Mouse (Mus musculus) gastrocnemius, adult 2 months (tissue): ENCODE results near the gene Rnf39. TPM values are rescaled to one million over a fixed set of nuclear protein-coding genes. Genes with fewer than 3 reads are reported as not detected.
A peak's percentile ranks its signal among the peaks of the same experiment; 100 is the strongest.

ENCODE experiments used
- DNase-seq: peaks from one replicate; pipeline ENCODE4 v3.0.0; 2022
- H3K27ac ChIP-seq: fragments of 200-600 bp; 2 replicates; pipeline ENCODE4 v1.8.1; 2022; ENCODE audit warnings: mild to moderate bottlenecking
- H3K4me3 ChIP-seq: fragments of 200-600 bp; 2 replicates; pipeline ENCODE4 v1.8.1; 2022; ENCODE audit warnings: mild to moderate bottlenecking, moderate library complexity
- CTCF ChIP-seq: fragments of 200-600 bp; IDR thresholded peaks from 2 replicates; pipeline ENCODE4 v1.8.1; 2022; ENCODE audit warnings: antibody characterized with exemption, mild to moderate bottlenecking, moderate library complexity
- intact Hi-C: fragments of 180-260 bp; cut with DNase I; formaldehyde crosslinking; loops from one replicate; pipeline ENCODE4 v1.15.1; 2025
- total RNA-seq, 2 experiments: library from RNA; stranded (reverse); gene quantifications; 2 replicates each; pipeline ENCODE4 v1.2.3; 2021

Rnf39 gene
- total RNA-seq, 2 experiments from 2014 or later, result 0.14 to 0.33 TPM

DNA sequence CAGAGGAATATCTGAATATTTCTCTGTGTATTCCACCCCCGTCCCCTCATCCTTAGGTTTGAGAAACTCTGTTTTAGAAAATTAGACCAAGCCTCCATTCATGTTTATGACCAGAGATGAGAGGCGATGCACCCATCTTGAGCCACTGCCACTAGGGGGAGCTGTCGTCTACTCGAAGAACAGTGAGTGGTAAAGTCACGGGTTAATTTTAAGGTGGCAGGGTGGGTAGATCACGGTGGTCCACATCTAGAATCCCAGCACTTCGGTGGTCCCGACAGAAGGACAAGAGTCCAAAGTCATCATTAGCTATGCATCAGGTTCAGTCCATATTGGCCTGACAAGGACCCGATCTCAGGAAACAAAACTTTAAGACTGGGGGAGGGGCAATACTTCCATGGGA, 27.6 kb upstream of the Rnf39 start:
- Histone ChIP-seq H3K27ac (no peak overlapping the region), H3K4me3 (no peak overlapping the region)
- TF ChIP-seq CTCF, result peak; percentile 73
- peak; percentile 52 for DNase-seq
- intact Hi-C loops, result loop anchor here (2.0 to 5.0 kb wide), 2 partner anchors 82 to 132 kb away; partner anchors contain the start of gene Gabbr1

DNA sequence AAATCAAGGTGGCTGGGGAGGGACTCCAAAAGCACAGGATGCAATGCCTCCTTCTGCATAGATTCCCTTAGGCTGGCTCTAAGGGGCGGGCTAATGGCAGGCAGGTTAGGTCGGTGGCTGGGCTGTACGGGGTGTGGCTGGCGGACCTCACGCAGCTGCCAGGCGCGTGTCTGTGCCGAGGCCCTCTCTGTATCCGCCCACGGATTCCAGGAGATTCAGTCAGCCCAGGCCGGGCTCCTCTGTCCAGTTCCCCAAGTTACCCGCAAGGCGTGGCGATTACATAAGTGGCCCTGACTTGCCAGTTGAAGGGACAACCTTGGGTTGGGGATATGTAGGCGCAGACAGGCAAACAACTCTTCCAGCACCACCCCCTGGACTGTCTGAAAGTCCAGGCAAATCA, 22.5 kb upstream of the Rnf39 start:
- Histone ChIP-seq H3K4me3 (no peak overlapping the region), H3K27ac (no peak overlapping the region)
- intact Hi-C loops, result no loop called here
- TF ChIP-seq CTCF, result no peak
- no peak for DNase-seq

DNA sequence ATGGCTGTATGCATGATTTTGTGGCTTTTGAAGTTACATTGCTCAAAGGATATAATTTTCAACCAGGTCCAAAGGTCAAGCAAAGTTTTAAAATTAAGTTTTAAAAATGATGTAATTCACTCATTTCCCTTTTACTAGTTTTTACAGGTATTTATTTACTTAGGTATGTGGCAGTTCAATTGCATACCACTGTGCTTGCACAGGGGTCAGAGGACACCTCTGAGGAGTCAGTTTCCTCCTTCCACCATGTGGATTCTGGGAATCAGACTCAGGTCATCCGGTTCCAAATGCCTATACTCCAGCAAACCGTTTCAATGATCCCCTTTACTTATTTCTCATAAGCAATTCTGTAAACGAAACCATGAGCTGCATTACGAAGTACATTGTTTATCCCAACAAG, 20.0 kb upstream of the Rnf39 start:
- DNase-seq, result no peak
- intact Hi-C loops, result no loop called here
- TF ChIP-seq CTCF, result no peak

DNA sequence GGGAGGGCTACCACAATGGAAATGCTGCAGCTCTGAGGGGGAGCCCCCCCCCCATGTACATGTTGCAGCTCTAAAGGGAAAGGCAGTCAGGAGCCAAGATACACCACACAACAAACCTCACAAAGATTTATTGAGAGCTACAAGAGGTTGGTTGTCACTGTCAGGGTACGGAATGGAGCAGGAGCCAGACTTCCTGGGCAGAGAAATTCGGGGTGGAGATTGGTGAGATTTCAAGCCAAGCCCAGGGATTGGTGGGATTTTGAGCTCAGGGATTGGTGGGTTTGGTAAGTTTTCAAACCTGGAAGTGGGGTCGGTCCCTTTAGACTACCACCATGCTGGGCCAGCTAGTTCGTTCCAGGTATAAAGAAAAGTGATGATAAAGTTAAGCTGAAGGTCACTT, 19.2 kb upstream of the Rnf39 start:
- no peak overlapping the region for H3K27ac ChIP-seq
- intact Hi-C loops, result no loop called here
- H3K4me3 ChIP-seq, result no peak overlapping the region
- DNase-seq, result no peak
- no peak for TF ChIP-seq CTCF

More for the DNA sequence above, 20.0 kb upstream of the Rnf39 start:
- Histone ChIP-seq H3K27ac (no peak overlapping the region), H3K4me3 (no peak overlapping the region)

DNA sequence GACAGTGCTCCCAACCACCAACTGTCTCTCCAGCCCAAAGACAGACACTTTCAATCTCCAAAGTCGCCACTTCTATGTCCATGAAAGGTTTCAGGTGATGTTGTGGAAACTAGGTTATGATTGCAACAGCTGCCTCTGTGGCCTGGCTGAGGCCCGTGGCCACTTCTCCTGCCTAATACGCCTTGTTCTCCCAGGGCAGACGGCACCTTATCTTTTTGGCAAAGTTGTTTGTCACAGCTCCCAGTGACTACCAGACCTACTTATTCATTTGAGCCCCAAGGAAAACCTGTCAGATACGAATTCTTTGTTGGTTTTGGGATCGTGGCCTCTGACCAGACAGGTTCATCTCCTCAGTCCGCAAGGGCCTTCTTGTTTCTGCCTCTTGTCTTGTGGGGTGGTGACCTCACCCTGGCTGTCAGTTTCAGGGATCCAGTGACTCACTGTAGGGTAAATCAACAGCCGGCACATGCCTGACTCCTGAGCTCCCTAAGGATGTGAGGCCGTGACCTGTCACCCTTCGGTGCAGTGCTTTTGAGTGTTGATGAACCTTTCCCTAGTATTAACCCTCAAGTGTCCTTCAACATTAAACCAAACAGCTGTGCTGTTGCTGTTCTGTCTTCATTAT, 15.1 kb upstream of the Rnf39 start:
- intact Hi-C loops, result no loop called here
- DNase-seq, result no peak
- Histone ChIP-seq H3K27ac (no peak overlapping the region), H3K4me3 (no peak overlapping the region)
- no peak for TF ChIP-seq CTCF

DNA sequence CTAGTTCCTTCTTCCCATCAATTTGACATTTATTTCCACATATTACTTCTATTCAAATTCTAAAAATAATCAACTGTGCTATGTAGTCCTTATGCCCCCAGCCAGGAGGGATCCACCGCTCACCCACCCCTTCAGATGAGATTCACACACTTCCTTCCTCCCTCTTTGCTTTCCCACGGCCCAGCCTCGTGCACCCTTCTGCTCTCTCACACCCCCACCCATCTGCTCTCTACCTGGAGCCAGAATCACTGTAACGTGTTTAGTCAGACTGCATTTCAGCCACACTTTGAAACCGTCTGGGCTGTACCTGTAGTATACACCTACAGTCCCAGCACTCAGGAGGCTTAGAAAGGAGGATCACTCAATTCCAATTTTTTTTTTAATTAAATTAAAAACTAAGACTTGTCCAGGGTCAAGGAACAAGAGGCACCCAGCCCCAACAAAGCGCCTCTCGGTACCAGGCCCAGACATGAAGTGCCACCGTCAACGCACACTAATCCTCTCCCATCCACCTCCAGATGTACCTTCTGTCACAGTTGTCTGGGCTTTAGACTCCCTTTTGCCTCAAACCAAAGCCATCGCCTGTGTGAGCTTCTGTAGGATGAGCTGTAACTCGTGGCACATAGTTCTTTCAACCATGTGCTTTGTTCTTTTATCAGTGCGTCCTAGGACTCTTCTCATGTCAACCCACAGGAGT, 13.3 kb upstream of the Rnf39 start:
- TF ChIP-seq CTCF, result no peak
- intact Hi-C loops, result no loop called here
- no peak overlapping the region for H3K27ac ChIP-seq
- DNase-seq, result no peak
- H3K4me3 ChIP-seq, result no peak overlapping the region

DNA sequence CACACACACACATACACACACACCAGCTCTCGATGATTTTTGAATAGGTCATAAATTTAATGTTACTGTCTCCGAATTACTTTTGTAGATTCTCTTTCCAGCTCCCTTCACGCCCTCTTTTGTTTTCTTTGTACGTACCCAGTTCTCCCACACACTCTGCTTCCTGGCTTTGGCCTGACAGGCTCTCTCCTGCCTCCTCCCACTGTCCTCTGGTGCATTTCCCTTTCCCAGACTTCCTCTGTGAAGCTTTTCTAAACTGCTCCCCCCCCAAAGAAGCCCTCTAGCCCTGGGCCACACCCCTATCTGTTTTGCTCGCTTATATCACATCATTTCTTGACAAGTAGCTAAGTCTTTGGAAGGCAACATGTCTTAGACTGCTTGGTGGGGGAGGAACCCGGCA, 12.5 kb upstream of the Rnf39 start:
- no peak overlapping the region for H3K27ac ChIP-seq

DNA sequence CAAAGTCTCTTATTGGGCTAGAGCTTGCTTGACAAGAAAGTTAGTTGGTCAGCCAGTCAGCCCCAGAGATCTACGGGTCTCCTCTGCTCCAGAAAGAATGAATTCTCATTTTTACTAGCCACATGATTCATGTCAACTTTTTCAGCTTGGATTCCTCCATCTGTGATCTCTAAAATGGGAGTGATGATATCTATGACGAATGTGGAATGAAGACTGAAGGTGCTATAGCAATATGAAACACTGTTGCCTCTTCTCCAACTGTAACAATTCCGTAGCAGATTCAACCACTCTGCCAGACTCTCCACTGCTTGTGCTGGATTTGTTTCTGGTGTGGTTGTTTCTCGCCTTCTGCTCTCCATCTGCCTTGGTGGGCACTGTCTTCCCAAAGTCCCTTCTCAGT, 11.6 kb upstream of the Rnf39 start:
- DNase-seq, result no peak
- Histone ChIP-seq H3K27ac (no peak overlapping the region), H3K4me3 (no peak overlapping the region)
- intact Hi-C loops, result no loop called here
- TF ChIP-seq CTCF, result no peak

More for the DNA sequence above, 12.5 kb upstream of the Rnf39 start:
- no peak overlapping the region for H3K4me3 ChIP-seq
- DNase-seq, result no peak
- TF ChIP-seq CTCF, result no peak
- intact Hi-C loops, result no loop called here

DNA sequence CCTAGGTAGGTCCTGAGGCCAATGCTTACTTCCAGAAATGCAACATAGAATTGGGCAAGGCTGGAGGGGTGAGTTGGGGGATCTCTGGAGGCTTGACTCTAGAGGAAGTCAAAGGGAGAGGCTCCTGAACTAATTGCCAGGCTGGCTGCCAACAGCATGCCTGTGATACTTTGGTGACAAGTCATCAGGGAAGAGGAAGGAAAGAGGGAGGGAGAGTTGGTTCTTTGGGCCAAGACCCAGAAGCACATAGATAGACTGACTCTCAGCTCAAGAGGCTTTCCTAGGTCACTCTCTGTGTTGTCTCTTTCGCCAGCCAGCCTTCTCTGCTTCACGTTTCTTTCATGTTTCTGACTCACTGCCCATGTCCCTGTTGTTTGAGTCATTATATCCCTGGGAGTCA, 10.9 kb upstream of the Rnf39 start:
- TF ChIP-seq CTCF, result no peak
- Histone ChIP-seq H3K4me3 (no peak overlapping the region), H3K27ac (no peak overlapping the region)
- intact Hi-C loops, result no loop called here
- DNase-seq, result peak; percentile 24

DNA sequence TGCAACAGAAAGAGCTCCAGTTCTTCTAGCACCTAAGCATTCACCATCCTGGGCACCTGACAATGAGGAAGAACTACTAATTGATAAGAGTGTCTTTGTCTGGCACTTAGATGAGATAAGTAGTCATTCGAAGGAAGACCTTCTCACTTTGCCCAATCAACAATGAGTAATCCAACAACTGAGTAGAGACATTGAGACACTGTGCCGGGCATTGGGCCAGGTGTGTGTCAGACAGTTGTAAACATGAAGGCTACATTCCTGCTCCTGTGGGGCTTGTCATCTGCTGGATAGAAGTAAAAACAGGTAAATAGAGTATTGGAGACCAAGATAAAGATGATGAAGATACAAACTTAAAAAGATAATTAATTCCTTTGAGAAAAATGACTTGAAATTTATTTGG, 4.7 kb upstream of the Rnf39 start:
- H3K27ac ChIP-seq, result no peak overlapping the region
- intact Hi-C loops, result no loop called here
- H3K4me3 ChIP-seq, result no peak overlapping the region
- no peak for TF ChIP-seq CTCF
- no peak for DNase-seq

DNA sequence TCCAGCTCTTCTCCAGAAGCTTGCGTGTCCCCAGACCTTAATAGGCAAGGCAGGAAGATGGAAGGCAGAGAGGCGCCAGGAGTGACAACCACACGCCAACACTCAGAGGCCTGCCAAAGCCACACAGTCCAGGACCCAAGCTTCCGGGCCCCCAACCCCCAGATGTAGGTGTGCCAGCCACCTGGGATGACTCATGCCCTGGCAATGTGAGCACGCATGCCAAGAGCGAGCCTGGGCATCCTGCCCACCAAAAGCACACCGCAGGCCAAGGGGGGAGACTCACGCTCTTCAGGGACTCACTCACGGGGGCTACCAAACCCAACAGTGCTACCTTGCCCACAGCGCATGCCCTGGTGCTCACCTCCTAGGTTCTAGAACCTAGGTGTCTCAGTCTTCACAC, 327 bp upstream of the Rnf39 start:
- intact Hi-C loops, result no loop called here
- peak; percentile 43 for DNase-seq
- Histone ChIP-seq H3K4me3 (peak overlapping the region; percentile 70), H3K27ac (peak overlapping the region; percentile 63; the same call in 1 of the 2 replicates)
- no peak for TF ChIP-seq CTCF

DNA sequence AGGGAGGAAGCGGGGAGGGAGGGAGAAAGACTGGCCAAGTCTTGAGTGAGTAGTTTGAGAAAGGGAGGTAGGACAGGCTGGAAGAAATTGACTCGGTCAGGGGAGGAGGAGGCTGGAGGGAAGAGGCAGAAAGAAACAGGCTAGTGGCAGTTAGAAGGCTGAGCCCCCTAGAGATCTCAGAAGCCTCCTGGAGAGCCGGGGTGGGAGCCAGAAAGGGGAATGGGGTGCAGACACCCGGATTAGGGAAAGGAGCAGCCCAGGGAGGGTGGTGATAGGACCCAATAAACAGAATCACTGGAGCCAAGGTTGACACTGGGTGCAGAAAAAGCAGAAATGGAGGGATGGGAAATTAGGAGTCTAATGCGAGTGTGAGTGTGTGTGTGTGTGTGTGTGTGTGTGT, 973 bp downstream of the Rnf39 start:
- Histone ChIP-seq H3K4me3 (peak overlapping the region; percentile 70), H3K27ac (peak overlapping the region; percentile 63)
- intact Hi-C loops, result no loop called here
- no peak for DNase-seq
- no peak for TF ChIP-seq CTCF

DNA sequence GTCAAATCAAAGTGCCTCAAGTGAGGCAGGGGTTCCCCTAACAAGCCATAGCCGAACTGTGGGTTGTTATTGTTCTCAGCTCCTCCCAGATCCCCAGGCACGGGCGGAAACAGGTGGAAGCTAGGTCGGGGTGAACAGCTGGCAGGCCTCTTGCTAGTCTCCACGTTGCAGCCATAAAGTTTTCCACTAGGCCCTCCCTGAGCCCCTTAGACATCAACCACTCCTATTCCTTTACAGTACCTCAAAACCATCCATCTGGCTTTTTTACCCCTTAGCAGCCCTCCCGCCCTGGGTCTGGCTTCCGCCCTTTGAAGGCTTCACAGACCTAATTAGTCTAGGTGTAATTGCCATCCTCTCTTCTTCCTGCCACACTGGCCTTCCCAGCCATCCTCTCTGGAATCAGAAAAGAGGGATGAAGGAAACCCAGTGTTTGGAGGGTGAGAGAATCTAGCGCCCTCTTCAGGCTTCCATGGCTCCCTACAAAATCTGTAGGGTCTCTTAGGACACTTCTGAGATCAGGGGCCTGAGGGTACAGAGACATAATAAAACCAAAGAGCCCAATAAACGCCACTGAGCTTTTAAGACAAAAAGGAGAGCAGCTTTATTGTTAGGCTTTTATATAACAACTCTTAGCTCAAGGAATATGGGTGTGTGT, 1.5 kb downstream of the Rnf39 start:
- no peak for DNase-seq
- intact Hi-C loops, result no loop called here
- TF ChIP-seq CTCF, result peak; percentile 16; the same call in 1 of the 2 replicates
- no peak overlapping the region for H3K27ac ChIP-seq
- H3K4me3 ChIP-seq, result no peak overlapping the region
